Mouse (Mus musculus): ENCODE measurements around the gene Elmo1. TPM values are rescaled to one million over a fixed set of nuclear protein-coding genes. Genes with fewer than 3 reads are reported as not detected.

The Elmo1 gene
- polyA plus RNA-seq, 1 experiment: 16.1 TPM

DNA sequence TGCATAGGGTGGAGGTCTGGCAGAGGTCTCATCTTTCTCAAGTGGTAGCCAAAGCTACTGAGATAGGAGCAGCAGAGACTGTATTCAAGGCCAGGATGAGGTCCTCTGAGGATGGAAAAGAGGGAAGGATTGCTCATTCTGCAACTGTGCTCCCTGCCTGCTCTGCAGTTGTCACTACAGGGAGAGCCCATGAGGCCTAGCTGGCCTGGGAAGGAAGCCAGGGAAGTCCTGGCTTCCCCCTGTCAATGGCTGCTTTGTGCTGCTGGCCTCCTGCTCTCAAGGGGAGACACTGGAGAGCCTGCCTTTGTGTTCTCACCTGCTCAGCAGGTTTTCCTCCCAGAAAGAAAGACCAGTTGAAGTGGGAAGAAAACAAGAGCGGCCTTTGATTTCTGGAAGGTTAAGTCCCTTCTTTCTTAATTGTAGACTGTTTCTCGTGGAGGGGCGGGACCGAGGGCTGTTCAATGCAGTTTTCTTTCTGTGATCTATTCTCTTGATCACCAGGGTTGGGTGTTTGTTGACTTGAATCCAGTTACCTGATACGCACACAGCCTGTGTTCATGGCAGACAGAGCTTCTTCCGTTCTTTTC lies 91.9 kb downstream of the Elmo1 start:
- no peak overlapping the region for H3K4me3 ChIP-seq (ENCODE audit: low read depth, low read length)
- H3K4me1 ChIP-seq (ENCODE audit: control insufficient read depth, insufficient read depth, low read length): peaks cover 9% of the 10 kb centered on the region
- peak overlapping the region; percentile 97 for H3K27ac ChIP-seq (ENCODE audit: insufficient read depth, low read length)
- peak; percentile 75 for TF ChIP-seq EP300 (IDR thresholded peaks at IDR 0.05; ENCODE audit: insufficient read depth, low read depth, low read length)
- no peak for TF ChIP-seq POLR2A (IDR thresholded peaks at IDR 0.05; ENCODE audit: insufficient read depth, low read length)
- H3K27me3 ChIP-seq (ENCODE audit: control insufficient read depth, insufficient read depth, low read length, poor library complexity, severe bottlenecking): no peaks in the 10 kb centered on the region
- H3K9ac ChIP-seq (ENCODE audit: low read depth, poor library complexity, severe bottlenecking): no peak overlapping the region
- no peaks in the 10 kb centered on the region for H3K36me3 ChIP-seq (ENCODE audit: control insufficient read depth, insufficient read depth, low read length, poor library complexity, severe bottlenecking)
- H3K9me3 ChIP-seq (replicated peaks; ENCODE audit: control insufficient read depth, insufficient read depth, low read length, poor library complexity, severe bottlenecking): no peaks in the 10 kb centered on the region

DNA sequence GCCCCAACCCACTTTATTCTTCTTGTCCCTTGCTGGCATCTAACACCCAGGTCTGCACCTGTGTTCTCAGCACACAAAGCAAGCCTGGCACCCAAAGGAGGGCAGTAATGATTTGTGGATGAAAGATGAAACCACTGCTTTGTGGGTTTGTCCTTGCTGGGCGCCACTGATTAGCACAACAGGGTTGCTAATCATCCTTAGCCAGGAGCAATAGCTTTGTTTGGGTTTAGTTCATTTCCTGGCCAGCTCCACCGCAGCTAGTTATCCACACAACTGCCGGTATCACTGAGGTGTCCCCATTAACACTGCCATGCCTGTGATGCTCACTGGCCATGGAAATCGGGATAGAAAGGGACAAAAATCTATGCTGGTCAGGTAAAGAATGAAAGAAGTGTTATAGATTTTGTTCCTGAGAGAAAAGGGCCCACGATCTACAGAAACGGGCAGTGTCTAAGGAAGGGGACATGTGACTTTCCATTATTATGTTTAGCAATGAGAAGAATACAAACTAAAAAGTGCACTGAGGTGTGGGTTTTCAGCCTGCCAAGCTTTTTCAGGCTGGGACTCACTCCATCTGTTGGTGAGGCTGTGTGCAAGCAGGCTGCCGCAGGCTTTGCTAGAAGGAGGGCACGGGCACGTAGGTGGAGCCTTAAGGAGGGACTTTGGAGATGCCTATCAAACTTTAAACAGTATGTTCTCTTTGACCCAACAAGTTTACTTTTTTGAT lies 93.3 kb downstream of the Elmo1 start:
- TF ChIP-seq POLR2A (IDR thresholded peaks at IDR 0.05; ENCODE audit: insufficient read depth, low read length) (no peak), EP300 (IDR thresholded peaks at IDR 0.05; ENCODE audit: insufficient read depth, low read depth, low read length) (peak; percentile 93), CTCF (IDR thresholded peaks at IDR 0.05; ENCODE audit: low read depth, low read length) (peak; percentile 33)
- peaks cover 12% of the 10 kb centered on the region for H3K4me1 ChIP-seq (ENCODE audit: control insufficient read depth, insufficient read depth, low read length)
- H3K4me3 ChIP-seq (ENCODE audit: low read depth, low read length): 0 out of 2 replicates have a peak overlapping the region, but pooled peaks have one; percentile 29
- H3K9ac ChIP-seq (ENCODE audit: low read depth, poor library complexity, severe bottlenecking): no peak overlapping the region
- no peaks in the 10 kb centered on the region for H3K27me3 ChIP-seq (ENCODE audit: control insufficient read depth, insufficient read depth, low read length, poor library complexity, severe bottlenecking)
- H3K36me3 ChIP-seq (ENCODE audit: control insufficient read depth, insufficient read depth, low read length, poor library complexity, severe bottlenecking): no peaks in the 10 kb centered on the region
- H3K27ac ChIP-seq (ENCODE audit: insufficient read depth, low read length): peak overlapping the region; percentile 97
- H3K9me3 ChIP-seq (replicated peaks; ENCODE audit: control insufficient read depth, insufficient read depth, low read length, poor library complexity, severe bottlenecking): no peaks in the 10 kb centered on the region

GRCm38 (mm10) chr13:20184239-20185033 lies 94.0 kb downstream of the Elmo1 start:
- Histone ChIP-seq H3K9me3 (replicated peaks; ENCODE audit: control insufficient read depth, insufficient read depth, low read length, poor library complexity, severe bottlenecking) (no peaks in the 10 kb centered on the region), H3K27ac (ENCODE audit: insufficient read depth, low read length) (peak overlapping the region; percentile 97), H3K4me1 (ENCODE audit: control insufficient read depth, insufficient read depth, low read length) (peaks cover 14% of the 10 kb centered on the region), H3K4me3 (ENCODE audit: low read depth, low read length) (peak overlapping the region; percentile 48), H3K27me3 (ENCODE audit: control insufficient read depth, insufficient read depth, low read length, poor library complexity, severe bottlenecking) (no peaks in the 10 kb centered on the region), H3K36me3 (ENCODE audit: control insufficient read depth, insufficient read depth, low read length, poor library complexity, severe bottlenecking) (no peaks in the 10 kb centered on the region), H3K9ac (ENCODE audit: low read depth, poor library complexity, severe bottlenecking) (peak overlapping the region; percentile 36)
- TF ChIP-seq CTCF (IDR thresholded peaks at IDR 0.05; ENCODE audit: low read depth, low read length) (no peak), EP300 (IDR thresholded peaks at IDR 0.05; ENCODE audit: insufficient read depth, low read depth, low read length) (0 out of 2 replicates have a peak, but pooled peaks have one; percentile 17), POLR2A (IDR thresholded peaks at IDR 0.05; ENCODE audit: insufficient read depth, low read length) (no peak)

- Histone ChIP-seq H3K27ac (ENCODE audit: insufficient read depth, low read length) (peak overlapping the region; percentile 97), H3K4me1 (ENCODE audit: control insufficient read depth, insufficient read depth, low read length) (peaks cover 14% of the 10 kb centered on the region), H3K27me3 (ENCODE audit: control insufficient read depth, insufficient read depth, low read length, poor library complexity, severe bottlenecking) (no peaks in the 10 kb centered on the region), H3K9me3 (replicated peaks; ENCODE audit: control insufficient read depth, insufficient read depth, low read length, poor library complexity, severe bottlenecking) (no peaks in the 10 kb centered on the region), H3K9ac (ENCODE audit: low read depth, poor library complexity, severe bottlenecking) (peak overlapping the region; percentile 36), H3K36me3 (ENCODE audit: control insufficient read depth, insufficient read depth, low read length, poor library complexity, severe bottlenecking) (no peaks in the 10 kb centered on the region), H3K4me3 (ENCODE audit: low read depth, low read length) (peak overlapping the region; percentile 48)
- TF ChIP-seq EP300 (IDR thresholded peaks at IDR 0.05; ENCODE audit: insufficient read depth, low read depth, low read length) (no peak), POLR2A (IDR thresholded peaks at IDR 0.05; ENCODE audit: insufficient read depth, low read length) (no peak), CTCF (IDR thresholded peaks at IDR 0.05; ENCODE audit: low read depth, low read length) (no peak)
Measured at GRCm38 (mm10) chr13:20185034-20185846, 94.8 kb downstream of the Elmo1 start.

DNA sequence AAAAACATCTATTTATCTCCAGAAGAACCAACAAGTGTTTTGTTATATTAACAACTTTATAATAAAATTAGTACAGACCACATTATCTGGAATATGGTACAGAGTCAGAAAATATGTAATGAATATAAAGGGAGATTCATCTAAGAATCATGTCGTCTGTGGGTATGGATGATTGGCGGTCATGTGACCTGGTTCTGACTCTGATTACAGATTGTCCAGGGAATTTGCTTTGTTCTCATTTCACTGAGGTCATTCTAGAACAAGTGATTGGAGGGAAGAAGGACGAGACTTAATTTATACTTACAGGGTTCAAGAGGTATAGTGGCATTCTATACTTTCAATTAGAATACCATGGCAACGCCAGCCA lies 95.4 kb downstream of the Elmo1 start:
- H3K36me3 ChIP-seq (ENCODE audit: control insufficient read depth, insufficient read depth, low read length, poor library complexity, severe bottlenecking): no peaks in the 10 kb centered on the region
- no peaks in the 10 kb centered on the region for H3K27me3 ChIP-seq (ENCODE audit: control insufficient read depth, insufficient read depth, low read length, poor library complexity, severe bottlenecking)
- H3K9ac ChIP-seq (ENCODE audit: low read depth, poor library complexity, severe bottlenecking): 0 out of 2 replicates have a peak overlapping the region, but pooled peaks have one; percentile 36
- no peak overlapping the region for H3K27ac ChIP-seq (ENCODE audit: insufficient read depth, low read length)
- peaks cover 13% of the 10 kb centered on the region for H3K4me1 ChIP-seq (ENCODE audit: control insufficient read depth, insufficient read depth, low read length)
- TF ChIP-seq POLR2A (IDR thresholded peaks at IDR 0.05; ENCODE audit: insufficient read depth, low read length) (no peak), CTCF (IDR thresholded peaks at IDR 0.05; ENCODE audit: low read depth, low read length) (no peak), EP300 (IDR thresholded peaks at IDR 0.05; ENCODE audit: insufficient read depth, low read depth, low read length) (no peak)
- H3K4me3 ChIP-seq (ENCODE audit: low read depth, low read length): no peak overlapping the region
- no peaks in the 10 kb centered on the region for H3K9me3 ChIP-seq (replicated peaks; ENCODE audit: control insufficient read depth, insufficient read depth, low read length, poor library complexity, severe bottlenecking)

All from ES-Bruce4 (cell line).